Mouse (Mus musculus) C3H10T1/2 (cell line): ENCODE results near the gene Acox2. TPM values are rescaled to one million over a fixed set of nuclear protein-coding genes. Genes with fewer than 3 reads are reported as not detected.

ENCODE experiments used
- polyA plus RNA-seq, 2 experiments: library from polyadenylated mRNA; unstranded; fragments of >200 nt; fragmentation: generic; extraction: Trizol; gene quantifications; one replicate each; pipeline ENCODE4 v1.2.1; 2012; ENCODE audit warnings: missing spikeins in 2 of 2

Acox2 gene
- 1 to 10 TPM in 1 of 2 experiments, under 1 TPM in 1; 0.20 to 3.0 TPM for polyA plus RNA-seq

DNA sequence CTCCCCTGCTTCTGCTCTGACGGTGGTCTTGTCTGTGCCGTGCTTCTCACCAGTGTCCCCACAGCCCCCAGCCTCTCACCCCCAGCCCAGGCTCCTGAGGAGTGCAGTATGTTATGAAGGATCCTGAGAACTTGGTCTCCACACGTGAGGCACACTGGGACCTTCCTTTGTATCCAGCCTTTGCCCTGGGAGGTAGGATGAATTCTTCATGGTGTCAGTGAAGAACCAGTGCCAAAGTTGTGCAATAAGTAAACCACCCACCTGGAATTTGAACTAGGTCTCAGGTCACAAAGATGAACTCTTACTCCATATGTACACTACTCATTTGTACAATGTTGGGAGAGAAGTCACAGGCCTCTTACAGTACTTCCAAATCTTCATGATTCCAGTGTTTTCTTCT is at the start of gene Acox2:
Acox2 (minus strand) TSS at position 188 of the 400 bp plus-strand sequence.

DNA sequence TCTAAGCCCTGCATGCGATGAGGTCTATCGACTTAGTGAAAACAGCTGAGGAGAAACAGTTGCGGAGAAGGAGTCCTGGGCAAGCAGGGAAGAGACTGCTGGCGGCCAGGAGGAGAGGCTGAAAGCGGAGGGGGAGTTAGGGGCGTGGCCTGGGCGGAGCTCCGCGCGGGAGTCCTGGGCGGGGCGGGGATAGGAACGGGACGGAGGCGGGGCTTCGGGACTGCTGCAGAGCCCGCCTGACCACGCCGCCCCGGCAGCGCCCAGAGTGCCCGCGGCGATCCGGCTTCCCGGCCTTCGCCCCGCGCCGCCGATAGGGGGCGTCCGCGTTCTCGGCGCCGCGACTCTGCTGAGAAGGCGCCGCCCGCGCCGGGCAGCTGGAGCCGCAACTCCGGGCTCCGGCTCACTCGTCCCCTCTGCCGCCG is 45.3 kb downstream of the Acox2 start, which contains the start of gene Kctd6:
Kctd6 (plus strand) TSS at position 338 of the 422 bp plus-strand sequence.

Other genes starting within 250 kb of the Acox2 start
- gene Rpp14, start 179.0 kb downstream of the Acox2 start, polyA plus RNA-seq: 10 to 100 TPM; 12.1 to 17.7 TPM
- gene Pxk, start 161.1 kb downstream of the Acox2 start, polyA plus RNA-seq: 10 to 100 TPM in 1 of 2 experiments, 1 to 10 TPM in 1; 2.6 to 14.4 TPM
- 10 to 100 TPM; 19.1 to 65.6 TPM for gene Pdhb, start 86.3 kb downstream of the Acox2 start, polyA plus RNA-seq
- 1 to 10 TPM; 2.5 to 7.0 TPM for gene Kctd6, start 45.2 kb downstream of the Acox2 start, polyA plus RNA-seq
- gene Fam107a, start 58.7 kb upstream of the Acox2 start, polyA plus RNA-seq: 1 to 10 TPM in 1 of 2 experiments, not detected in 1; 9.0 TPM
- gene Oit1, start 119.4 kb upstream of the Acox2 start, polyA plus RNA-seq: under 1 TPM; 0.05 to 0.12 TPM